Mouse (Mus musculus): ENCODE measurements around the gene Atp8b5.

- TF ChIP-seq CTCF (IDR thresholded peaks at IDR 0.05; ENCODE audit: borderline replicate concordance, insufficient read depth, low read depth, low read length) (no peak; the same call in 1 of the 2 replicates), POLR2A (IDR thresholded peaks at IDR 0.05; ENCODE audit: borderline replicate concordance, insufficient read depth, low read length) (no peak)
Measured at GRCm38 (mm10) chr4:43406162-43406971, 139.4 kb downstream of the Atp8b5 start.

All from cerebellum, adult 2 months (tissue).